Mouse (Mus musculus): ENCODE measurements around the gene Ola1. TPM values are rescaled to one million over a fixed set of nuclear protein-coding genes. Genes with fewer than 3 reads are reported as not detected.

Ola1 gene
- 45.2 TPM for polyA plus RNA-seq (2014; fragmentation: Illumina TruSeq; extraction: RNeasy Lipid Tissue Mini Kit (QIAGEN cat#74804); ENCODE audit: low read depth, low replicate concordance)

DNA sequence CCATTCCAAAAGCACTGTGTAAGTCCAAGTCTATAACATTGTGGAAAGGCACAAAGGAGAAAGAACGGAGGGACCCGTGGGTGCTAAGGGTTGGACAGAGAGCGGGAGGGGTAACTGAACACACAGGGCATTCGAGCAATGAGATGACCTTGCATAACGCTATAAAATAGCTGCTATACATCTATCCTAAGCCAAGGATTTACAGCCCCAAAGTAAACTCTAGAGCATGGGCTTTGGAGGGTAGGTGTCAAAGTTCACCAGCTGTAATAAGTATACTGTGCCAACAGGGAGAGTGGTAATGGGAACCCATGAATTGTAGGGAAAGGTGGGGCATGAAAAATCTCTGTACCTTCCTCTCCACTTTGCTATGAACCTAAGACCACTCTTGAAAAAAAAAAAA lies at the start of gene Ola1:
Gene Ola1 (minus strand): TSS at position 12 of the 400 bp plus-strand sequence.

Other genes starting within 250 kb of the Ola1 start
- 36.1 TPM for gene Sp3, start 238.5 kb downstream of the Ola1 start, polyA plus RNA-seq (2014; fragmentation: Illumina TruSeq; extraction: RNeasy Lipid Tissue Mini Kit (QIAGEN cat#74804); ENCODE audit: low read depth, low replicate concordance)
- not detected for gene Gm11084, start 232.2 kb downstream of the Ola1 start, polyA plus RNA-seq (2014; fragmentation: Illumina TruSeq; extraction: RNeasy Lipid Tissue Mini Kit (QIAGEN cat#74804); ENCODE audit: low read depth, low replicate concordance)
- not detected for gene Sp9, start 53.0 kb upstream of the Ola1 start, polyA plus RNA-seq (2014; fragmentation: Illumina TruSeq; extraction: RNeasy Lipid Tissue Mini Kit (QIAGEN cat#74804); ENCODE audit: low read depth, low replicate concordance)
- gene Scrn3, start 93.7 kb upstream of the Ola1 start, polyA plus RNA-seq (2014; fragmentation: Illumina TruSeq; extraction: RNeasy Lipid Tissue Mini Kit (QIAGEN cat#74804); ENCODE audit: low read depth, low replicate concordance) = 19.3 TPM
- 25.7 TPM for gene Cir1, start 93.8 kb upstream of the Ola1 start, polyA plus RNA-seq (2014; fragmentation: Illumina TruSeq; extraction: RNeasy Lipid Tissue Mini Kit (QIAGEN cat#74804); ENCODE audit: low read depth, low replicate concordance)
- 27.1 TPM for gene Gpr155, start 167.6 kb upstream of the Ola1 start, polyA plus RNA-seq (2014; fragmentation: Illumina TruSeq; extraction: RNeasy Lipid Tissue Mini Kit (QIAGEN cat#74804); ENCODE audit: low read depth, low replicate concordance)